Mouse (Mus musculus) bone marrow, adult 2 months (tissue): ENCODE data around the gene Gnb2. TPM values are rescaled to one million over a fixed set of nuclear protein-coding genes. Genes with fewer than 3 reads are reported as not detected.

Experiments
- H3K27ac ChIP-seq: fragments of 200-500 bp; 2 replicates; pipeline ENCODE4 v1.5.1; 2012; ENCODE audit warnings: low read depth, mild to moderate bottlenecking, control low read depth, inconsistent platforms, low read length; ENCODE audit not compliant: control insufficient read depth, poor library complexity, insufficient read depth
- H3K4me1 ChIP-seq: fragments of 200-500 bp; 2 replicates; pipeline ENCODE4 v1.6.1; 2011; ENCODE audit warnings: low read length; ENCODE audit not compliant: control insufficient read depth, insufficient read depth
- H3K4me3 ChIP-seq: fragments of 200-500 bp; replicated peaks from 2 replicates; pipeline ENCODE3; 2011; ENCODE audit warnings: mild to moderate bottlenecking, low read depth, low read length, control low read depth; ENCODE audit not compliant: control insufficient read depth
- CTCF ChIP-seq: fragments of 200-500 bp; IDR thresholded peaks from 2 replicates; pipeline ENCODE4 v1.5.1; 2011; ENCODE audit warnings: low read length, control low read depth; ENCODE audit not compliant: control insufficient read depth, insufficient read depth
- POLR2A ChIP-seq: fragments of 200-500 bp; IDR thresholded peaks from 2 replicates; pipeline ENCODE4 v1.6.1; 2011; ENCODE audit warnings: low read depth, mild to moderate bottlenecking, control low read depth, low read length, borderline replicate concordance; ENCODE audit not compliant: control insufficient read depth
- WGBS: fragments of 180-500 bp; shearing (Covaris S2); methylation state at CpG from one replicate; pipeline ENCODE4 v1.1.7; 2018; 5-methylcytosine and 5-hydroxymethylcytosine counted together
- polyA plus RNA-seq: library from polyadenylated mRNA; stranded (reverse); fragments of >200 nt; gene quantifications from 2 replicates; pipeline ENCODE4 v1.2.4, GENCODE M21; 2011; ENCODE audit warnings: low replicate concordance; ENCODE audit not compliant: missing spikeins, insufficient read depth, insufficient read length

Gnb2 gene
- polyA plus RNA-seq, 1 experiment: 476 TPM

DNA sequence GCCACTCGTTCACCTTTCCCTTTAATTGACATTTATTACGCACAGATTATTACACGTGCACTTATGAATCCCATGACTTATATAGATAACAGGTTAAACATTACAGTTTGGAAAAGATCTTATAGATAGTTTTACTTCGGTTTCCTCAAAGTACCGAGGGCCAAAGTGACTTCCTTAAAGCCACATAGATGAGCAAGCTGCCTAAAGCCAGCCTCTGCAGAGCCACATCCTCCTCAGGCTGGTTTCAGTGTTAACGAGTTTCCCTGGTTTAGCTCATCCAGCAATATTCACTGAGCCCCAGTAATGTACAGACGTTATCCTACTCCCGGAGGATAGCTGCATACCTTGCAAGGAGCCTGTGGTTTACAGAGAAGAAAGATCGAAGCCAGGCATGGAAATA lies 2.0 kb upstream of the Gnb2 start:
- Histone ChIP-seq H3K27ac (no peak overlapping the region), H3K4me3 (no peak overlapping the region), H3K4me1 (no peaks in the 10 kb centered on the region)
- TF ChIP-seq POLR2A (no peak), CTCF (no peak)
- WGBS: 30% methylated on average over 9 of the region's 9 CpGs

DNA sequence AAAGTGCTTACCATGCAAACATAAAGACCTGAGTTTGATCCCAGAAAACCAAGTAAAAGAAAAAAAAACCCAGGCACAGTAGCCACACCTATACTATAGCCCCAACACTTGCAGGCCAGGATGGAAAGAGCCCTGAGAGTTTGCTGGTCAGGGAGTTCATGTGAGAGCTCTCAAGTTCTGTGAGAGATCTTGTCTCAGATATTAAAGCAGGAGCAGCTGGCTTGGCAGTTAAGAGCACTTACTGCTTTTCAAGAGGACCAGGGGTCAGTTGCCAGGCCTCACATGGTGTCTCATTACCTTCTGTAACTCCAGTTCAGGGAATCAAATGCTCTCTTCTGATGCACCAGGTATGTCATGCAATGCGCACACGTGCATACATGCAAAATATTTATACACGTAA lies 1.5 kb upstream of the Gnb2 start:
- 75% methylated on average over 3 of the region's 3 CpGs for WGBS

DNA sequence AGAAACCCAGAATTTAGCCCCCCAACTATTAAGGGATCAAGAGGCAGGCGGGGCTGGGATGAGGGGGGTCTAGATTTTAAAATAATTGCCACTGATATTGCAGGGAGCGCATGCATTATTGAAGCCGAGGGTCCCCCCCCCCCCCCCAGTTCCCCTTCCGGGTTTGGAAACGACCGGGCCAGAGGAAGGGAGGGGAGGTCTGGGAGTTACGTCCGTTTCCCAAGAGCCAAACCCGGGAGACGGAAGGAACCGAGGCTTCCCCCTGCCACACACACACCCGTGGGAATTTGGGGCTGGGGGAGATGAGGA lies 548 bp downstream of the Gnb2 start:
- H3K4me1 ChIP-seq: no peaks in the 10 kb centered on the region; the same call in 1 of the 2 replicates
- TF ChIP-seq POLR2A: no peak
- no peak for TF ChIP-seq CTCF
- 0% methylated on average over 12 of the region's 12 CpGs for WGBS
- H3K4me3 ChIP-seq: peak overlapping the region; percentile 75
- H3K27ac ChIP-seq: peak overlapping the region; percentile 98

More for the DNA sequence above, 1.5 kb upstream of the Gnb2 start:
- Histone ChIP-seq H3K27ac (0 out of 2 replicates have a peak overlapping the region, but pooled peaks have one; percentile 9), H3K4me1 (no peaks in the 10 kb centered on the region; the same call in 1 of the 2 replicates), H3K4me3 (no peak overlapping the region)
- TF ChIP-seq POLR2A (no peak), CTCF (no peak)

DNA sequence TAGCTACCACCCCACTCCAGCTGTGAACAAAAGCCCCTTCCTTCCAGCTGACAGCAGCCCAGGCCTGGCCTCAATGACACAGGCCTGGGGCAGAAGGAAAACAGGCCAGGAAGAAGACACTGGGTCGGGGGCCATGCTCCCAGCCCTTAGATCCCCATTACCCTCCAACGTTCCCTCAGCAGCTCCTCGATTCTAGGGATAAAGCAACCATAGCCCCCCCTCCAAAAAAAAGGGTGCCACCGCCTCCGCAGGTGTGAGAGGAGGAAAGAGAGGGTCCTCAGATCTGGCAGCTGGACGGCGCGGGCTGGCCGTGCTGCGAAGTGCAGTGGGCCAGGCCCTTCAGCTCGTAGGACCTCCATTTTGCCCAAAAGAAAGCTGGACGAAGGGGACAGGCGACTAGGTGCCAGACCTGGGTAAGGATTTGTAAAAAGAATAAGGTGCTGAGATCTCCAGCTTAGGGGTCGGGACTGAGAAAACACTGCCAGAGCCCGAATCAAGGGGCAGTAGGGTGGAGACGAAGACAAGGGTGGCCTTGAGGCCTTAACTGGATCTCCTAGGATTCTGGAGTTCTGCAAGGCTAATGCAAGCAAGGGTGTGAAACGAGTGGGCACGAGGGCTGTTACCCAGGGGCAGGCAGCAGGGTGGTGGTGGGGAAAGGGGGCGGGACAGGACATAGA lies 1.0 kb downstream of the Gnb2 start:
- whole genome bisulfite sequencing: under 1% methylated on average over 19 of the region's 19 CpGs
- Histone ChIP-seq H3K27ac (peak overlapping the region; percentile 80), H3K4me3 (peak overlapping the region; percentile 75), H3K4me1 (no peaks in the 10 kb centered on the region; the same call in 1 of the 2 replicates)
- TF ChIP-seq POLR2A (no peak), CTCF (no peak)

DNA sequence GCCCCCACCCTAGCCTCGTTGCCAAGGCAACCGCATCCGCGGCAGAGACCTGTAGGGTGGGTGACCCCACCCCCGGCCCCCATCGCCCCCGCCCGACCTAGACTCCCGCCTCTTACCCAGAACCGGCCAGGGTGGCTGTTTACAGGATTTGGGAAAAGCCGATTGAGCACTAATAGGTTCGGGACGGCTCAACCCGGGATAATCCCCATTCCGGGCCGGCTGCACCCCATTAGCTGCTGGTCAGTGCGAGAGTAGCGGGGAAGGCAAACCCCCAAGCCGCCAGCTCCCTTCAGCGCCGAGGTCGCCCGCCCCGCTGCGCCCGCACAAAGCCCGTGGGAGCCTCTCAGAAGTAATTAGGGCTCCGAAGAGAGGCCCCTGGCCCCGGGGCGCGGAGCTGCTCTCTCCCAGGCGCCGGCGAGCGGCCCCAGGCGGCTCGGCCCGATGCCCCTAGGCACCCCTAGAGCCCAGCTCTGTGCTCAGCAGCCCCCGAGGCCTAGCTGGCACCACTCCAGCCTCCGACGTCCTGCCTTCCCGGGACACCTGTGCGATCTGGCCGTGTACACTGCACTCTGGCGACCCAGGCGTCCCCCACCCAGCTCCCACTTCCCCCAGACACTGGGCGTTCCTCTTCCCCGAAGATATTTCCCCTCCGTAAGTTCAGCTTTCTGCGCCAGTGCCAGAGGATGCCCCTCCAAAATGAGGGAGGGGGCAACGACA lies 1.7 kb downstream of the Gnb2 start:
- WGBS: 1% methylated on average over 51 of the region's 51 CpGs
- Histone ChIP-seq H3K27ac (peak overlapping the region; percentile 80), H3K4me3 (peak overlapping the region; percentile 75), H3K4me1 (no peaks in the 10 kb centered on the region; the same call in 1 of the 2 replicates)
- TF ChIP-seq CTCF: no peak
- peak; percentile 29; the same call in 1 of the 2 replicates for TF ChIP-seq POLR2A

DNA sequence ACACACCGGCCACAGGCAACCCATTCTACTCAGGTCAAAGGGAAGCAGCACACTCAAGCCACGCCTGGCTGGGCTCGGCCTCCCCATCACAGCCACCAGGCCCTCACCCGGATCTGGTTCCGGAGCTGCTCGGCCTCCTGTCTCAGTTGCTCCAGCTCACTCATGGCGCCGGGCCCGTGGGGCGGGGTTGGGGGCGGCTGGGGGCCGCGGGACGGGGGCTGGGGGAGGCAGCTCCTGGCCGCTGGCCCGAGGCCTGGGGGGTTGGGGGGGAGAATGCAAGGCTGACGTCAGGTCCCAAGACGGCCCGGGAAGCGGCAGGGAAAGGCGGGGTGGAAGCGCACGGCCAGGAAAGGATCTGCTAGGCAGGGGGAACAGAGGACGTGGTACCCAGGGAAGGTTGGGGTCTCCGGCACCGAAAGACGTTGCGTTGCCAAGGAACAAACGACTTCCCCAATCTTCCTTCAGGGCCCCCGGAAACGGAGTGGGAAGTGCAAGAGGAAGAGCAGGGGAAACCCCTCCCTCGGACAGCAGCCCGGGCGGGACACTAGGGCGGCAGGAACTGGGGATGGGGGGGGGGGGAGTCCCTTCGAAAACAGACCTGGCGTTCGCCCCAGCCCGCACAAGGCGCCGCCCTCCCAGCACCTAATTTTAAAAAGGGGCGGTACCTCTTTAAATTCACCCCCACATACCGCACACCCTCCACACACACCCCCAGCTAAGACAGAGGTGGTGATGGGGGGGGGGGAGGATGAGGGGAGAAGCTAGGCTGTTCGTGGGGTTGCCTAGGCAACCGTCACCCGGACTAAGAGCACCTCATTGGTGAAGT lies 2.5 kb downstream of the Gnb2 start:
- H3K27ac ChIP-seq: peak overlapping the region; percentile 80
- peak overlapping the region; percentile 75 for H3K4me3 ChIP-seq
- H3K4me1 ChIP-seq: no peaks in the 10 kb centered on the region; the same call in 1 of the 2 replicates
- TF ChIP-seq POLR2A: no peak
- no peak for TF ChIP-seq CTCF
- WGBS: 3% methylated on average over 46 of the region's 46 CpGs

DNA sequence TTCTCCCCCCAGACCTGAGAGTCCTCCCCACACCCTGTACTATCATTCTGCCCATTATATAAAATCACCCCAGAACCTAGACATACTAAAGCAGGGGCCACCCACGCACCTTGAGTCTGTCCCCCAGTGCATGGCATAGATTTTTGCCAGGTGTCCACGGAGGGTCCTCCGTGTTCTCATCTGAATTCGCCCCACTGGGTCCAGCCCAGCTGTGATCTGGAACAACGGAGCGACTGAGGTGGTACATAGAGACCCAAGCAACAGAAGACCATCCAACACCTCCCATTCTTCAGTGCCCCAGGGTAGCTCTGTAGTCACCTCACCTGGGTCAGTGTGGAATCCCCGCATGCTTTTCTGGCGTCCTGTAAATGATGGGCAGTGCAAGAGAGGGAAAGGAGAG lies 3.2 kb downstream of the Gnb2 start:
- WGBS: 89% methylated on average over 8 of the region's 8 CpGs
- H3K27ac ChIP-seq: no peak overlapping the region
- no peaks in the 10 kb centered on the region; the same call in 1 of the 2 replicates for H3K4me1 ChIP-seq

DNA sequence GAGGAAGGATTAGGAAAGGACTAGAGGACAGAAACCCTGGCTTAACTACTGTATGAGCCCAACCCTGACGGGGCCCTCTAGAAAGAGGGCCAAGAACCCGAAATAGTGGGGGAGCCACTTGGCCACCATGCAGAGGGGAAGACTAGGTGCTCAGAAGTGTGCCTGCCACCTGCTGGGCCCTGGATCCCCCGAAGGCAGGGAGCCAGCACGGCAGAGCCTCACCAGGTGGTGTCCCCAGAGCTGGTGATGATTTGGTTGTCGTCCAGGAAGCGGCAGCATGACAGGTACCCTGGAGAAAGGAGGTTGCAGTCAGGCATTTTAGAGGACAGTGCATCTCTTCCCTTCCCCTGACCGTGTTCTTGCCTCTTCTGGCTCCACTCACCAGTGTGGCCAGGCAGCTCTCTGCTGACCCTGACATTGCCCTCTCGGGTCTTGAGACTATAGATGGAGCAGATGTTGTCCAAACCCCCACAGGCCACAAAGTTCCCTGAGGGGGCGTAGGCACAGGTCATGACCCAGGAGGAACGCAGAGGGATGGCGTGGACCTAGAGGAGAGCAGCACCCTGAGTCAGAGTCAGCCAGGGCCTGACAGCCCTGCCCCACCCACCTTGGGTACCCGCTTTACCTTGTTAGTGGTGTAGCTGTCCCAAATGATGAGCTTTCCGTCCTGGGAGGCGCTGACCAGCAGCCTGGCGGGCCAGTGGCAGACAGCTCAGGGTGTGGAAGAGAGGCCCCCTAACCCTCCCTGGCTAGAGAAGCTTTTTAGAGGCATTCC lies 3.9 kb downstream of the Gnb2 start:
- TF ChIP-seq POLR2A (no peak), CTCF (no peak)
- no peaks in the 10 kb centered on the region; the same call in 1 of the 2 replicates for H3K4me1 ChIP-seq
- 81% methylated on average over 15 of the region's 15 CpGs for whole genome bisulfite sequencing
- no peak overlapping the region for H3K4me3 ChIP-seq
- H3K27ac ChIP-seq: no peak overlapping the region

More for the DNA sequence above, 3.2 kb downstream of the Gnb2 start:
- TF ChIP-seq POLR2A (no peak), CTCF (no peak)
- H3K4me3 ChIP-seq: peak overlapping the region; percentile 71
